Mouse (Mus musculus) left cerebral cortex, postnatal 10 days (tissue): Measurements from ENCODE around the gene Cela1. TPM values are rescaled to one million over a fixed set of nuclear protein-coding genes. Genes with fewer than 3 reads are reported as not detected.

Source experiments
- DNase-seq, 2 experiments: peaks; one replicate each; pipeline ENCODE4 v3.0.0; 2021 to 2022; ENCODE audit warnings: low spot score in 2 of 2, mixed read lengths in 1 of 2; ENCODE audit errors: extremely low spot score in 1 of 2
- intact Hi-C: fragments of 180-260 bp; cut with DNase I; formaldehyde crosslinking; loops from one replicate; pipeline ENCODE4 v1.15.1; 2025
- total RNA-seq, 2 experiments: library from RNA; stranded (reverse); gene quantifications; 2 replicates each; pipeline ENCODE4 v1.2.3; 2021

Cela1 gene
- total RNA-seq, 2 experiments from 2014 or later: 1.6 to 2.2 TPM

DNA sequence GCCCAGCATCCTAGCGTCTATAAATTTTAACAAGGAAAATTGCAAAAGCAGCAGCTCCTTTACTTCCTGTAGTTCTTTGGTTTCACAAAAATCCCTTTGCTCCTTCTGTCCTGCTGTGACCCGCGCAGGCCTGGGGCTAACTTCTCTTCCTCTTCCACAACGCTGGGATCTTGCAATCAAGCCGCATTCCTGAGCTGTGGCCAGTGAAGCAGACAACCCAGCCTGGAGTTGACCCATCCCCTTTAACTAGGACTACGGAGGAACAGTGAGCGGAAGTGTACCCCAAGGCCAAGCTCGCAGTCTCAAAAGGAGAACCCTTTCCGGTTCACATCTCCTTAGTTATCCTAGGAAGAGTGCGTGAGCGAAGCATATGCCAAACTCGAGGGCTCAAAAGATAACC, 9.1 kb downstream of the Cela1 start:
- peak in 1 of 2 experiments; percentile 40 for DNase-seq
- intact Hi-C loops: no loop called here

DNA sequence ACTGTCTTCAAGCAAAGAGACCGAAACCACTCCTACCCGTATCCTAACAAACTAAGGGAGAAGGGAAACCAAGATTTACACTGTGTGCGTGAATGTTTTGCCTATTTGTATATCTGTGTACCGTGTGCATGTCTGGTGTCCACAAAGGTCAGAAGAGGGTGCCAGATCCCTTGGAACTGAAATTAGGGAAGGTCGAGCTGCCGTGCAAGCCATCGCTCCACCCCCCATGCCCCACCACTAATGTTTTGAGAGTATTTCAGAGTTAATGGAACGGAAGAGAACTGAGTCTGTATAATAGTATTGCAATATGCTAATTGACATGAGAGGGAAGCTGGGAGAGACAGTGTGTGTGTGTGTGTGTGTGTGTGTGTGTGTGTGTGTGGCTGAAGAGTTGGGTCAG, 10.0 kb downstream of the Cela1 start:
- intact Hi-C loops: no loop called here

DNA sequence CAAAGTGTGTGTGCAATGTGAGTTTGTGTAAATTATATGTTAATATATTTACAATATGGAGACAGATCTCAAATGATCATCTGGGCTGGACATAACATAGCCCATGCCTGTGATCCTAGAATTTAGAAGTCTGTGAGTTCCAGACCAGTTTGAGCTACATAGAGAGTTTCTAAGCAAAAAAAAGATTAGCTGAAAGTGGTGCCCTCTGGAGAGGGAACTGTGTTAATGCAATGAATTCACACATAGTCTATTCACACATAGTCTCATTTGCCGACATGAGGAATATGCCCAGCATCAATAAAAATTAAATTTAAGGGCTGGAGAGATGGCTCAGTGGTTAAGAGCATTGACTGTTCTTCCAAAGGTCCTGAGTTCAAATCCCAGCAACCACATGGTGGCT, 11.2 kb downstream of the Cela1 start:
- intact Hi-C loops: no loop called here
- DNase-seq: no peak

More for the DNA sequence above, 10.0 kb downstream of the Cela1 start:
- DNase-seq: no peak

DNA sequence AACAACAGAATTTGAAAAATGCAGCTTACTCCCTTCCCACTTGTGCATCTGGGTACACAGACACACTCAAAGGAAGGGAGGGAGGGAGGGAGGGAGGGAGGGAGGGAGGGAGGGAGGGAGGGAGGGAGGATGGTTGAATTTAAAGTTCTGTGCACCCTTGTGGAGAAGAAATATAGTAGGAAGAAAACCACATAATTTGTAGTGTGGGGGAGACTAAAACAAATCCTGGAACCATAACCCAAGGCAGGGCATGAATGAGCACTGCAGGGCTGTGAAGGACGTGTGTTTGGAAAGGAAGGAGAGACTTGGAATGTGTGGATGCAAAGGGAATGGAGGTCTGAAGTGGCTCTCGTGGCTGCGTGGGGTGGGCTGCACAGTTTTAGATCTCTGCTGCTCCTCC, 12.2 kb downstream of the Cela1 start:
- intact Hi-C loops: no loop called here

DNA sequence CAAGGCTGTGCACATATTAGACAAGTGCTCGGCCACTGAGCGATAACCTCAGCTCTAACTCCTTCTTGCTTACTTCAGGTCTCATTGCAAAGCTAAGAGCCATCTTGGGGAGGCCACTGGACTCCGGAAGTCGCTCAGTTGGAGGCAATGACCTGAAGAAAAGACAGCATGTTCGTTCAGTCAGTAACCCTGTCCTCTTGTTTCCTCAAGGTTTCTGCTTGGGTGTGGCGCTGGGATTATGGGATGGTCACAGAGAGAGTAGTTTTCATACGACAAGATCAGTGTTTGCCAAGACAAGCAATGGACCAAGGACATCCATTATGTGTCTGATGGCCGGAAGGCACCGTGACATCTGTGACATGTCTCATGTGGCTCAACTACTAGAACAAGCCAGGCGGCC, 13.2 kb downstream of the Cela1 start:
- DNase-seq: no peak

More for the DNA sequence above, 12.2 kb downstream of the Cela1 start:
- DNase-seq: no peak

DNA sequence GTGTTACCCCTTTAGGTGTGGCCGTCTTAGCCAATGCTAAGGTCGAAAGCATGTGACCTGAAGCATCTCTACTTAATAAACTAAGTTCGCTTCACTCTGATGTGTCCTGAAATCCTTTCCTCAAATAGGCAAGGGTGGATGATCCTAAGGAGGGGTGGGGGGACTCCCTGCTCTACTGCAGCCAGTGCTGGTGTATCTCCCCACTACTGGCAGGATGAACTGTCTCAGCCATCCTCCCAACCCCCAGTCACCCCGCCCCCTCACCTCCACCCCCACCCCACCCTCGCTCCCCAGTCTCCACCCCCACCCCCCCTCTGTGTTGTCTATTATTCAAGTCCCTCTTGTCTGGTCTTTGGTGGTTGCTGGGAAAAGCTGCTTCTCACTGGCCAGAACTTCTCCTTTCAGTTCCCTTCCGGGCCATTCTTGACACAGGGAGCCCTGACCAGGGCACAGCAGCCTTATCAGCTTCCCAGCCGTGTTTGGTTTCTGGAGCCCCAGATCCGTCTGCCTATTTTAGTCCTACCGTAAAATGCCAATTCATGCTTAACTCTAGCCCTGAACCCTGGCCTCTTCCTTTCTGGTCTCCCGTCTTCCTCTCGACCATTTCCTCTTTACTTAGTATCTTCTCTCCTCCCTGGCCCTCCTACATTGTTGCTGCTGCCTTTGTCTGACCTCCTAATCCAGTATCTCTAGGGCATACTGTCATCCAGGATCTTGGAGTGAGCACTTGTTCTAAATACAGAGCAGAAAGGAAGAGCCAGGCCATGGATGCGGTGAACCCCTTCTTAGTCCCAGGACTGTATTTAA, 13.9 kb downstream of the Cela1 start:
- intact Hi-C loops: no loop called here
- no peak for DNase-seq

More for the DNA sequence above, 13.2 kb downstream of the Cela1 start:
- intact Hi-C loops: no loop called here

DNA sequence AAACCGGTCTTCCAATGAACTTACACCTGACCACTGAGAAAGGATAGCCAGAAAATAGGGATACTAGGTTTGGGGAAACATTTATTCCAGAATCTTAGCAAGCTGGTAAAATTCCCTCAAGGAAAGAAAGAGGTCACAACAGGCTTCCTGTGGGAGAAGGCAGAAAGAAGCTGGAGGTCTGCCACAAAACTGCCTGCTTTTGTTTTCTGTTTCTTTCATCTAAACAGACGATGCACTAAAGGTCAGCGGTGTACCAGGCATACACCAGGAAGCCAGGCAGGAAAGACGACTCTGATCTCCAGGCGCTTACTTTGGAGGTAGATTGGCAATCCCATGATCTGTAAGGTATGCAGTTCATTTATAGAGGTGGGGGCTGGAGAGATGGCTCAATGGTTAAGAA, 16.9 kb downstream of the Cela1 start:
- DNase-seq: no peak
- intact Hi-C loops: no loop called here

DNA sequence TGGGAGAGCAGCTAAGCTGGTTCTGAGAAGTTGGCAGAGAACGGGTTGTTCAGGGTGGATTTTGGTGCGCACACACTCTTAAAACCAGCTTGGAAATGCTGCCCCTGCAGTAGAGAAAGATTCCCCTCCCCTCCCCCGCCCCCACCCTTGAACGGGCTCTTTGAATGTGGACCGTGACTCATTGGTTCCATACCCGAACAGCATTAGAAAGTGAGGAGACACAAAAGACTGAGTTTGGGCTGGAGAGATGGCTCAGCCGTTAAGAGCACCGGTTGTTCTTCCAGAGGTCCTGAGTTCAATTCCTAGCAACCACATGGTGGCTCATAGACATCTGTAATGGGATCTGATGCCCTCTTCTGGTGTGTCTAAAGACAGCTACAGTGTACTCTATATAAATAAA, 17.7 kb downstream of the Cela1 start:
- intact Hi-C loops: no loop called here

DNA sequence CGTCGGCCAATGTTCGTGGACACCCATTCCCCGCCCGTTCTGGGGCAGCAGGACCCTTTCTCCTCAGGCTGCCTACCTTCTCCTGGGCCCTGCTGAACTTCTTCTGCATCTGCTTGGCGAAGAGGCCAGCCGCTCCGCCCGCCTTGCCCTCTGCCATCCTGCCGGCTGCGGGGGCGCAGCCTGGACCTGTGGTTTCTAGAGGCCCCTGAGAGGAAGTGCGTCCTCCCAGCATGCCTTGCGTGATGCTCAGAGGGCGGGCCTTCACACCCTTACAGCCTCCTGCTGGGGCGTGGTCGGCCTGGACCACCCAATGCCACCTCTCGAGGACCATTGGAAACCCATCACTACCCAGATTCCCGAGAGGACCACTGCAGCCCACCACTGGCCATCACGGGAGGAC, 18.4 kb downstream of the Cela1 start, which contains the start of gene Bin2:
TSS of gene Bin2 (minus strand) at position 217 of the 400 bp plus-strand sequence.
- intact Hi-C loops: no loop called here
- DNase-seq: peak in 1 of 2 experiments; percentile 59

More for the DNA sequence above, 17.7 kb downstream of the Cela1 start:
- DNase-seq: no peak

DNA sequence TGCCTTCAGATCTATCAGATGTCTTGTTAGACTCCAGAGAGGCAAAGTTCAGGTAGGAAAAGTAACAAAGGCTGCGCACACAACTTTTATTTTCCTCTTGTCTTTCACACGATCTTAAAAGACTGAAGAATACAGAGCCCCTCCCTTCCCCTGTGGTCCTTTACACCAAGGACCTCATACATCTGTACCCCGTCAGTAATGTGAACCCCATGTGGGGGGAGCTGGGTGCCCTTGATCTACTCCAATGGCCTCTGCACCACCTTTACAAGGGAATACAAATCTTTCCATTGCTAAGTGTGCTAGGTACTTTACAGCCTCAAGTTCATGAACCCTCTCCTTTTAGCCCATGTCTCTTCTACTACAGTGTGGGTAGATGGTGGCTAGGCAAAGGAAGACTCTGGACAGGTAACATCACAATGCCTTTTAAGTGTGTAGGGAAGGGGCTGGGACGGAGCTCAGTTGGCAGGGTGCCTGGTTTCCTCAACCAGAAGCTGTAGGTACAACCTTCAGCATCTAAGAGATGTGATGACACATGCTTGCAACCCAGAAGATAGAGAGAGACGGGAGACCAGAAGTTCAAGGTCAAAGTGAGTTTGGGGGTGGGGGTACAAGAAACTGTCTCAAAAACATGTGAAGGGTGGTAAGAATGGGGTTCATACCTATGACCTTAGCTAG, 19.7 kb downstream of the Cela1 start:
- DNase-seq: no peak
- intact Hi-C loops: no loop called here

DNA sequence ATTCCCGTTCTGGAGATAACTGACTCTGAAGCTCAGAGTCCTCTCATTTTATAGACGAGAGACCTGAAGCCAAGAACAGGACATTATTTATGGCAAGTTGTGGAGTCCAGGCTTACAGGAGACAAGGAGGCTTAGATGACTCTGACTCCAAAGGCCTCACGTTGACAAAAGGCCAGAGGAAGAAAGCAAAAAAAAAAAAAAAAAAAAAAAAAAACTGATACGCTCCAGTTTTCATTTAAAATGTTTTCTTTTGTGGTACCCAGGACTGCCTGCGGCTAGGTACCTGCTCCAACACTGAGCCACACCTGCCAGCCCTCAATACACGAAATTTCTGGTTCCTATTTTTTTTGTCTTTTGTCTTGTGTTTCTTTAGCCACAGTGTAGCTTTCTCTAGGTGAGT, 20.3 kb downstream of the Cela1 start:
- intact Hi-C loops: no loop called here
- DNase-seq: no peak

DNA sequence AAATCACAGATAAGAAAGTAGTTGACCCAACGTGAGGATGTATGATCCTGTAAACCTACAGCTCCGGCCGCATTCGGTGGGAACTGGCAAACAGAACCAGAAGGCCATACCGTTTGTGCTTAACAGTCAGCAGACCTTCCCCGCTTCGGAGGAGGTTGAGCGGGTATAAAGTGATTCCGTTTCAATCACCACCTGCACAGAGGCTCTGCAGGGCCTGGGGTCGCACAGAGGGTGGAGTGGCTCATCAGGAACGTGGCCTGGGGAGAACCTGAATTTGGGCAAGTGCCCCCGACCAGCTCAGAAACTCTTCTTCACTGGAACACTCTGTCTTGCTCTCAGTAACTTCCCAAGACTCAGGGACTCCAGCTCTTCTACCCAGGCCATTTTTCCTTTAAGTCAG, 20.9 kb downstream of the Cela1 start:
- intact Hi-C loops: no loop called here

DNA sequence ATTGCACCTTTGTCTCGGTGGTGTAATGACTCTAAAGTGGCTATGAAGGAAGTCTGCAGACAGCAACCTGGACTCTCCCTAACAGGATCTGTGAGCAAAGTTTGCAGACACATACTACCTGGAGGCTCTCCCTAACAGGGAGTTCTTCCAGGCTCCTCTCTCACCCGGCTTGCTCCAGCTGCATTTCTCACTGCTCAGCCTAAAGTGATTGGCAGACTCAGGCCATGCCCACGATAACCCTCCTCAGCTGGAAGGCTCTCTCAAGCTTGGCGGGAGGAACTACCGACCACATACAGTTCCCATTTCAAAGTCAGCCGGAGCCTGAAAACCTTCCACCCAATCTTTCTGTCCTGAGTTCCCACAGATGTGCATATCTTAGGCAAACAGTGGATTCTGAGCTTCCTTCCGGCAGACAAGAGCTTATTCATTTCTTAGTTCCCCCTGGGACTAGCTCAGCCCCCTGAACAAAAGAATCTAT, 21.5 kb downstream of the Cela1 start:
- intact Hi-C loops: no loop called here
- DNase-seq: no peak

More for the DNA sequence above, 20.9 kb downstream of the Cela1 start:
- DNase-seq: no peak

DNA sequence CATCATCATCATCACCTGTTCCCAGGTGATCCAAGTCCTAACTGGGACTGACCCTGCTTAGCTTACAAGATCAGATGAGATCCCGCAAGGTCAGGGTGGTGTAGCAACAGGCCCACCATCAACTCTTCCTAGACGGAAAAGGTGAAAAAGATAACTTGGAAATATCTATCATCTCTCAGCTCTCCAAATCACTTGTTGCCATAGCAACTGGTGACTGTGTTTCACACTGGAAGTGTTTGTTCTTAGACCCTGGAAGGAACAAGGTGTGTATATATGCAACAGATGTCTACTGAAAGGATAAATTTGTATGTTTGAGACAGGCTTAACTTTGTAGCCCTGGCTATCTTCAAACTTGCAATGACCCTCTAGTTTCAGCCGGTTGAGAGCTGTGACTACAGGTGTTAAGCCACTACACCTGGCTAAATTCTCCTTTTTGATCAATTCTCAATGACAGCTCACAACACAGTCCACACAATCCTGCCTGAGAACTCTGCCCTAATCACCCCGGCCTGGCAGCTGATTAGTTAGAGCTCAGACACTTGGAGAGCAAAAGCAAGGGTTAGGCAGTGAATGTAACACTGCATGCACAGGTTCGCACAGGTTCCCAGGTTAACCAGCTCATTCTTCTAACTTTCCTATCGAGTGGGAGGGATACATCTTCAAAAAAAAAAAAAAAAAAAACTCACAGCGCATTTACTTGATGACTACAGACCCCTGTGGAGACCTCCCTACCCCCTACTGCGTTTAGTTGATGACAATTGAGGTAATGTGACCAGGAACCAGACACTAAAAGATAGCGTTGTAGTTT, 22.1 kb downstream of the Cela1 start:
- no peak for DNase-seq
- intact Hi-C loops: no loop called here

DNA sequence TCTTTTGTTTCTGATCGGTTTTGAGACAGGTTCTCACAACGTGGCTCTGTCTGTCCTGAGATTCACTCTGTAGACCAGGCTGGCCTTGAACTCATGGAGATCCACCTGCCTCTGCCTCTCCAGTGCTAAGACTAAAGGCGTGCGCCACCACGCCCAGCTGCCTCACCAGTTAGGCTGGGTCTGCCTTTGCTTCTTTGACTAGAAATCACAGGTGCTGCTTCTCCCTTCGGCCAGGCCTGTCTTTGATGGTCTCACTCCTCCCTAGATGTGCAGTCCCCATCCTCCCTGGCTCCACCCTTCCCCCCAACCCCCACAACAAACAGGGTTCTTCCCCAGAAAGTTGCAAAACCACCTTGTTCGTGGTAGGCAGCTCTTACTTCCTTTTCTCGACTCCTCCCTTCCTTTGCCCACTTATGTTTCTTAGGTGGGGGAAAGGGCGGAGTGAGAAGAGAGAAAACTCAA, 22.9 kb downstream of the Cela1 start:
- no peak for DNase-seq
- intact Hi-C loops: no loop called here

DNA sequence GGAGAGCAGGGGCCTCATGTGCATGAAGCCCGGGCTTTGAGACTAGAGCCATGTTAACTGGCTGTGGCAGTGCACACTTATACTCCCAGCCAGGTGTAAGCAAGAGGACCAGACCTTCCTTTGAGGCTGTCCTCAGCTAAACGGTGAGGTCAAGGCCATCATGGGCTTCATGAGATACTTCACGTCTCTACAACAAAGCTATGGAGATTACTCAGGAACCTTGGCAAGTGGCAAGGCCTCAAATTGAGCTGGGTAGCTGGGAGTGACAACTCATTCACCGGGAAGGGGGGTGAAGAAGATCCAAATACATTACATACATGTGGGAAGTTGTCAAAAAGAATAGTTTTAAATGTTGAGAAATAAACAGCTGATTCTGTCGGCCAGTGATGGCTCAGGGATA, 26.9 kb downstream of the Cela1 start:
- DNase-seq: no peak
- intact Hi-C loops: no loop called here

DNA sequence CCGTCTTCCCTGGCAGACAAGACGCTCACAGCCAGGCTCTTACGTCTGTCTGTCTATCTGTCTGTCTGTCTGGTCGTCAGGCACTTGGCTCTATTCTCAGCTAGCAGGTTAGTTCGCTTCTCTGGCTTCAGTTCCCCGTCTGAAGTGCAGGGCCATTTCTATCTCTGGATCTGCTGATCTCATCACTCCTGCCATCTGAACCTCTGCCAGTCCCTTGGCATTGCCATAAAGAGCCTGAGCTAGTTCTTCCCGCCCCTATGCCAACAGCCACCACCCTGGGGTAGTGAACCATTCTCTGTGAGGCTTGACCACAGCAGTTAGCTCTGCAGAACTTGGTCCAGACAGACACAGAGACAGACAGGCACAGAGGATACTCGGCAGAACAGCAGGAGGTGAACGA, 27.4 kb downstream of the Cela1 start:
- intact Hi-C loops: no loop called here
- DNase-seq: peak in 1 of 2 experiments; percentile 38

DNA sequence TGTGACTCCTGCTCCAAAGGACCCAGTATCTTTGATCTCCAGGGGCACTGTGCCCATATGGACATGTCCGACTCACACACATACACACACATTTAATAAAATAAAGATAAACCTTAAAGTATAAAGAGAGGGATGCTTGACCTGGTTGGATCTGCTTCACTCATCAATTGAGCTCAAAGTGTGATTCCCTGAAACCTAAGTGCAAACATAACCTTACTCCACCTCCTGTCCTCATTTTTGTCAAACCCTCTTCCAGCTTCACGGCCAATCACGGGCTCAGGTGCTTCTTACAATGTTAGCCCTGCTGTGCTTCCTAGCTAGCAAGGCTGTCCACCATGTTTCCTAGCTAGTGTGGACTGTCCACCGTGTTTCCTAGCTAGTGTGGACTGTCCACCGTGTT, 32.5 kb downstream of the Cela1 start:
- DNase-seq: no peak
- intact Hi-C loops: no loop called here

DNA sequence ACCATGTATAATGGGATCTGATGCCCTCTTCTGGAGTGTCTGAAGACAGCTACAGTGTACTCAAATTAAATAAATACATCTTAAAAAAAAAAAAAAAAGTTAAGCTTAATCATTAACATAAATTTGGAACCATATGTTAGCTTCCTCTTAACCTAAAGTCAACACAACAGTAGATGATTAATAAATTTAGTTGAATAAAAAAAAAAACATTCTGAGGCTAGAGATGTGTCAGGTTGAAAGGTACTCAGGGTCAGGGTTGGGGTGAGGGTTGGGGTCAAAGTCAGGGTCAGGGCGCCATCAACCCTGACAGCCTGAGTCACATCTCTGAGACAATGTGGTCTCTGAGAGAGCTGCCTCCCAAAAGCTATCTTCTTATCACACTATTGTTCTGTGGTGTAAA, 33.5 kb downstream of the Cela1 start:
- DNase-seq: no peak
- intact Hi-C loops: no loop called here
